Mouse (Mus musculus): ENCODE results near the gene Tmem205.

Gene Tmem205

GRCm38 (mm10) chr9:21927208-21927753, at the start of gene Tmem205, which contains the start of gene Ccdc159:
Gene Tmem205 (minus strand): TSS chr9:21927556.
Gene Ccdc159 (plus strand): TSS chr9:21927471.
- peak; percentile 89 for DNase-seq (ENCODE audit: extremely low spot score, low spot score)

GRCm38 (mm10) chr9:21976626-21977175, 49.3 kb upstream of the Tmem205 start:
- DNase-seq (ENCODE audit: extremely low spot score, low spot score): no peak

GRCm38 (mm10) chr9:21969304-21969703, 41.9 kb upstream of the Tmem205 start:
- no peak for DNase-seq (ENCODE audit: extremely low spot score, low spot score)

GRCm38 (mm10) chr9:21968883-21969282, 41.5 kb upstream of the Tmem205 start:
- no peak for DNase-seq (ENCODE audit: extremely low spot score, low spot score)

GRCm38 (mm10) chr9:21963417-21963816, 36.1 kb upstream of the Tmem205 start, which contains the start of gene Epor:
Gene Epor (minus strand): TSS chr9:21963506.
- DNase-seq (ENCODE audit: extremely low spot score, low spot score): peak; percentile 50

GRCm38 (mm10) chr9:21962416-21963059, 35.2 kb upstream of the Tmem205 start:
- DNase-seq (ENCODE audit: extremely low spot score, low spot score): peak; percentile 75

- peak; percentile 37 for DNase-seq (ENCODE audit: extremely low spot score, low spot score)
These were observed 34.7 kb upstream of the Tmem205 start for GRCm38 (mm10) chr9:21962010-21962409.

- DNase-seq (ENCODE audit: extremely low spot score, low spot score): peak; percentile 21
These were observed 34.1 kb upstream of the Tmem205 start for GRCm38 (mm10) chr9:21961366-21961980.

GRCm38 (mm10) chr9:21960558-21961208, 33.3 kb upstream of the Tmem205 start:
- peak; percentile 27 for DNase-seq (ENCODE audit: extremely low spot score, low spot score)

GRCm38 (mm10) chr9:21960135-21960534, 32.8 kb upstream of the Tmem205 start:
- no peak for DNase-seq (ENCODE audit: extremely low spot score, low spot score)

- no peak for DNase-seq (ENCODE audit: extremely low spot score, low spot score)
These were observed 31.9 kb upstream of the Tmem205 start for GRCm38 (mm10) chr9:21959244-21959643.

GRCm38 (mm10) chr9:21958372-21958771, 31.0 kb upstream of the Tmem205 start:
- no peak for DNase-seq (ENCODE audit: extremely low spot score, low spot score)

GRCm38 (mm10) chr9:21955570-21956281, 28.4 kb upstream of the Tmem205 start, which contains the start of gene Swsap1:
Gene Swsap1 (plus strand): TSS chr9:21955755.
- DNase-seq (ENCODE audit: extremely low spot score, low spot score): peak; percentile 97

GRCm38 (mm10) chr9:21955225-21955569, 27.8 kb upstream of the Tmem205 start:
- DNase-seq (ENCODE audit: extremely low spot score, low spot score): no peak

GRCm38 (mm10) chr9:21954635-21955034, 27.3 kb upstream of the Tmem205 start:
- DNase-seq (ENCODE audit: extremely low spot score, low spot score): no peak

- no peak for DNase-seq (ENCODE audit: extremely low spot score, low spot score)
These were observed 26.2 kb upstream of the Tmem205 start for GRCm38 (mm10) chr9:21953600-21953999.

GRCm38 (mm10) chr9:21951977-21952376, 24.6 kb upstream of the Tmem205 start:
- DNase-seq (ENCODE audit: extremely low spot score, low spot score): no peak

- peak; percentile 89 for DNase-seq (ENCODE audit: extremely low spot score, low spot score)
These were observed 23.0 kb upstream of the Tmem205 start for GRCm38 (mm10) chr9:21950322-21950721.

- no peak for DNase-seq (ENCODE audit: extremely low spot score, low spot score)
These were observed 21.4 kb upstream of the Tmem205 start for GRCm38 (mm10) chr9:21948790-21949189.

GRCm38 (mm10) chr9:21948146-21948545, 20.8 kb upstream of the Tmem205 start:
- no peak for DNase-seq (ENCODE audit: extremely low spot score, low spot score)

- DNase-seq (ENCODE audit: extremely low spot score, low spot score): no peak
These were observed 20.3 kb upstream of the Tmem205 start for GRCm38 (mm10) chr9:21947540-21948130.

Measured in neural tube, embryonic 10.5 days (tissue).